Mouse (Mus musculus) ES-CJ7 (cell line): ENCODE data around the gene Agbl4.

Experiments used
- DNase-seq: peaks from one replicate; pipeline ENCODE4 v3.0.0; 2011; ENCODE audit warnings: low read depth, low spot score

Agbl4 gene

GRCm38 (mm10) chr4:111447918-111448317 lies 1050.5 kb downstream of the Agbl4 start:
- DNase-seq: no peak

GRCm38 (mm10) chr4:111448586-111448985 lies 1051.1 kb downstream of the Agbl4 start:
- DNase-seq: no peak

GRCm38 (mm10) chr4:111449442-111450199 lies 1052.2 kb downstream of the Agbl4 start:
- no peak for DNase-seq

- DNase-seq: no peak
Measured at GRCm38 (mm10) chr4:111451283-111451918, 1053.9 kb downstream of the Agbl4 start.

GRCm38 (mm10) chr4:111452192-111452591 lies 1054.7 kb downstream of the Agbl4 start:
- DNase-seq: no peak

- DNase-seq: no peak
Measured at GRCm38 (mm10) chr4:111453275-111453674, 1055.8 kb downstream of the Agbl4 start.

GRCm38 (mm10) chr4:111455621-111456020 lies 1058.2 kb downstream of the Agbl4 start:
- DNase-seq: no peak

GRCm38 (mm10) chr4:111457568-111457967 lies 1060.1 kb downstream of the Agbl4 start:
- DNase-seq: no peak

GRCm38 (mm10) chr4:111467293-111467773 lies 1069.9 kb downstream of the Agbl4 start:
- no peak for DNase-seq

GRCm38 (mm10) chr4:111467796-111468195 lies 1070.3 kb downstream of the Agbl4 start:
- DNase-seq: no peak

GRCm38 (mm10) chr4:111469847-111470246 lies 1072.4 kb downstream of the Agbl4 start:
- no peak for DNase-seq

GRCm38 (mm10) chr4:111471726-111472125 lies 1074.3 kb downstream of the Agbl4 start:
- no peak for DNase-seq

- DNase-seq: no peak
Measured at GRCm38 (mm10) chr4:111472511-111472910, 1075.0 kb downstream of the Agbl4 start.

- DNase-seq: no peak
Measured at GRCm38 (mm10) chr4:111473014-111473413, 1075.6 kb downstream of the Agbl4 start.

GRCm38 (mm10) chr4:111475374-111475971 lies 1078.0 kb downstream of the Agbl4 start:
- no peak for DNase-seq

- DNase-seq: no peak
Measured at GRCm38 (mm10) chr4:111477507-111477906, 1080.0 kb downstream of the Agbl4 start.

GRCm38 (mm10) chr4:111483499-111483898 lies 1086.0 kb downstream of the Agbl4 start:
- DNase-seq: no peak

- no peak for DNase-seq
Measured at GRCm38 (mm10) chr4:111485189-111485588, 1087.7 kb downstream of the Agbl4 start.

- DNase-seq: no peak
Measured at GRCm38 (mm10) chr4:111486187-111486586, 1088.7 kb downstream of the Agbl4 start.

GRCm38 (mm10) chr4:111487233-111487843 lies 1089.9 kb downstream of the Agbl4 start:
- DNase-seq: no peak

GRCm38 (mm10) chr4:111493750-111494404 lies 1096.4 kb downstream of the Agbl4 start:
- DNase-seq: peak; percentile 27

GRCm38 (mm10) chr4:111495949-111496348 lies 1098.5 kb downstream of the Agbl4 start:
- peak; percentile 52 for DNase-seq
